Mouse (Mus musculus) adipocyte (in vitro differentiated cells): ENCODE measurements around the gene Vmn1r227.

ENCODE experiments used
- DNase-seq: peaks from one replicate; pipeline ENCODE4 v3.0.0-alpha.2; 2016; ENCODE audit warnings: low spot score

The Vmn1r227 gene

DNA sequence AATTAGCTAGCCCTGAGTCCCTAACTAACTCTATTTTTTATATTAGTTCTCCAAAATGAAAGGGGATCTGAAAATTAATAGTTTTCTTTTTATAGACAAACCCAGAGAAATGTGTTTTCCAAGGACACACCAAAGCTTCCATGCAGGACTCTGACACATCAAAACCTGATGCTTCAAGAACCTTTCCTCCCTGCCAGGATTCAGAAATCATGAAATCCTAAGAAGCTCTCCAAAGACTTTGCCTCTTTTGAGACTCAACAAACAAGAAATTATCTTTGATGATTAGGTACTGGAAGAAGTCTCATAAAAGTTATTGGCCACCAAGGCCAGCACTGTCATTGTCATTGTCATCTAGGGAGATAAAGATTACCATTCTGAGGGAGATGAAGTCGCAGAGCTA is at the start of gene Vmn1r227:
Gene Vmn1r227 (plus strand): TSS at position 301 of the 400 bp plus-strand sequence.
- DNase-seq, result no peak

- no peak for DNase-seq
These were observed 47.1 kb upstream of the Vmn1r227 start, which contains the start of gene Vmn1r226 for GRCm38 (mm10) chr17:20682543-20682942. TSS of gene Vmn1r226 (plus strand) at chr17:20682843.

DNA sequence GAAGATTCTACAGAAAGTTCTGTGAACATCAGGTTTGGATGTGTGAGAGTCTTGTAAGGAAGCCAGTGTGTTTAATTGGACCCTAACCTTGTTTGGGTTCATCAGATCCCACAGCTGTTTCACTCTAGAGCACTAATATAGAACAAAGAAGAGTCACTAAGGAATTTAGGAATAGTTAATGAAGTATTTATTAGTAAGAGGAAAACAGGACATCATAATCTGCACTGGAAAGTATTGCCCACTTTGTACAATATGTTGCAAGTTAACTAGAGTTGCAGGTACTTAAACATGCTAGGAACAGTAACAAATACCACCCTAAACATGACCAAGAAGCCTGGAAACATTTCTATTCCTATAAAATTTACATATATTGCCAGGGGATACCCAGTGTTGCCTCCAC is 56.4 kb downstream of the Vmn1r227 start, which contains the start of gene Vmn1r228:
Gene Vmn1r228 (minus strand): TSS at position 101 of the 400 bp plus-strand sequence.
- no peak for DNase-seq
